Mouse (Mus musculus) lung, postnatal 0 days (tissue): ENCODE data around the gene Ltbp4.

Experiments used
- CTCF ChIP-seq: IDR thresholded peaks from 2 replicates; pipeline ENCODE4 v1.5.1; 2016; ENCODE audit warnings: antibody characterized with exemption, mild to moderate bottlenecking
- EP300 ChIP-seq: IDR thresholded peaks from 2 replicates; pipeline ENCODE4 v1.6.1; 2016; ENCODE audit warnings: antibody characterized with exemption, mild to moderate bottlenecking, control low read depth

DNA sequence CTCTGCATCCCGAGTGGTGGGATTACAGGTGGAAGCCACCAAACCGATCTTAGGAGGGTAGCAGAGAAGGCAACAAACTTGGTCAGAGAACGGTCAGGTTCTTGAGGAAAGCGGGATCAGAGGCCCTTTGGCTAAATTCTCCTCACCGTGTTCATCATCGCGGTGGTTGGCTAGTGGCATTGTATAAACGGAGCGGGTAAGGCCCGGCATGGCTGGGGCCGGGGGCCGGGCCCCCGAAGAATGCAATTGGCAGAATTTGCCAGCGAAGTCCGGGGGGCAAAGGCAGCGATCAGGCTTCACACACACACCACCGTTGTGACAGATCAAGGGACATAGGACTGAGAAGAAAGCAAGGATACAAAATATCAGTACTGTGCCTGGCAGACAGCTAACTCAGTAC is 7.5 kb downstream of the Ltbp4 start:
- TF ChIP-seq CTCF: no peak
- TF ChIP-seq EP300: no peak
